Mouse (Mus musculus) limb, embryonic 14.5 days (tissue): Measurements from ENCODE around the gene Pcnp. TPM values are rescaled to one million over a fixed set of nuclear protein-coding genes. Genes with fewer than 3 reads are reported as not detected.

Experiments
- ATAC-seq: fragments of 200-750 bp; cut with Nextera tagmentation; 2 replicates; pipeline ENCODE4 v1.8.0; 2017; ENCODE audit warnings: low read depth, moderate number of reproducible peaks, moderate TSS enrichment; ENCODE audit not compliant: low FRiP score
- DNase-seq: peaks from one replicate; pipeline ENCODE4 v3.0.0-alpha.2; 2015; ENCODE audit warnings: low spot score
- H3K27ac ChIP-seq: fragments of 300-500 bp; sonication (generic); replicated peaks from 2 replicates; pipeline ENCODE4 v1.5.1; 2014; ENCODE audit warnings: low read depth, mild to moderate bottlenecking, low read length, moderate library complexity, mixed read lengths
- H3K27me3 ChIP-seq: fragments of 300-500 bp; sonication (generic); 2 replicates; pipeline ENCODE4 v1.6.1; 2014; ENCODE audit warnings: low read length, mixed read lengths; ENCODE audit not compliant: control insufficient read depth, insufficient read depth
- H3K36me3 ChIP-seq: fragments of 300-500 bp; sonication (generic); 2 replicates; pipeline ENCODE4 v1.6.1; 2014; ENCODE audit warnings: mild to moderate bottlenecking, low read length, moderate library complexity, mixed read lengths; ENCODE audit not compliant: control insufficient read depth, insufficient read depth
- H3K4me1 ChIP-seq: fragments of 300-500 bp; sonication (generic); 2 replicates; pipeline ENCODE4 v1.6.1; 2014; ENCODE audit warnings: antibody characterized with exemption, low read length, mixed read lengths; ENCODE audit not compliant: control insufficient read depth, insufficient read depth
- H3K4me2 ChIP-seq: fragments of 300-500 bp; sonication (generic); replicated peaks from 2 replicates; pipeline ENCODE4 v1.6.1; 2014; ENCODE audit warnings: low read depth, mild to moderate bottlenecking, low read length, moderate library complexity; ENCODE audit not compliant: severe bottlenecking
- H3K4me3 ChIP-seq: fragments of 300-500 bp; sonication (generic); replicated peaks from 2 replicates; pipeline ENCODE4 v1.5.1; 2014; ENCODE audit warnings: low read length
- H3K9ac ChIP-seq: fragments of 300-500 bp; sonication (generic); 2 replicates; pipeline ENCODE4 v1.6.1; 2014; ENCODE audit warnings: mild to moderate bottlenecking, low read depth, low read length, moderate library complexity; ENCODE audit not compliant: severe bottlenecking
- H3K9me3 ChIP-seq: fragments of 300-500 bp; sonication (generic); 2 replicates; pipeline ENCODE4 v1.6.1; 2016; ENCODE audit warnings: low read length; ENCODE audit not compliant: control insufficient read depth
- POLR2A ChIP-seq: fragments of 200-500 bp; IDR thresholded peaks from 2 replicates; pipeline ENCODE4 v1.8.0; 2012; ENCODE audit warnings: inconsistent platforms, mild to moderate bottlenecking, moderate library complexity, borderline replicate concordance; ENCODE audit not compliant: insufficient read depth, insufficient read length; ENCODE audit errors: extremely low read depth
- WGBS: fragments of 180-500 bp; shearing (Covaris S2); extraction: QIAGEN DNeasy Blood & Tissue Kit; methylation state at CpG from one replicate; pipeline ENCODE4 v1.1.7; 2014; 5-methylcytosine and 5-hydroxymethylcytosine counted together
- polyA plus RNA-seq, 2 experiments: library from polyadenylated mRNA; depleted of rRNA in 1 of 2; stranded (reverse) in 1 of 2; unstranded in 1 of 2; fragments of >200 nt; fragmentation: Nextera tagmentation in 1 of 2; extraction: Ambion mirVana in 1 of 2; gene quantifications; 2 replicates each; pipeline versions ENCODE4 v1.2.1 to v1.2.3; 2012 to 2014

Pcnp gene
- polyA plus RNA-seq, 2 experiments: 99.6 to 230 TPM

DNA sequence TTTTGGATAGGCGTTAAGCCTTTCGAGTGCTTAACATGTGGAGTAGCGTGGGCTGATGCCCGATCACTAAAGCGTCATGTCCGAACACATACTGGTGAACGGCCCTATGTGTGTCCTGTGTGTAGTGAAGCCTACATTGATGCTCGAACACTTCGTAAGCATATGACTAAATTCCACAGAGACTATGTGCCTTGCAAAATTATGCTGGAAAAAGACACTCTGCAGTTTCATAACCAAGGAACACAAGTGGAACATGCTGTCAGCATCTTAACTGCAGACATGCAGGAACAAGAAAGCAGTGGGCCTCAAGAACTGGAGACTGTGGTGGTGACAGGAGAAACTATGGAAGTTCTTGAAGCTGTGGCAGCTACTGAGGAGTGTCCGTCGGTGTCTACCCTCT, 22.7 kb downstream of the Pcnp start:
- DNase-seq (no peak), ATAC-seq (no peak)
- no peak overlapping the region for H3K4me2 ChIP-seq
- no peaks in the 10 kb centered on the region for H3K27me3 ChIP-seq
- no peaks in the 10 kb centered on the region for H3K4me1 ChIP-seq
- H3K9ac ChIP-seq: no peak overlapping the region
- H3K36me3 ChIP-seq: peaks cover 48% of the 10 kb centered on the region
- no peaks in the 10 kb centered on the region for H3K9me3 ChIP-seq
- 95% methylated on average over 11 of the region's 11 CpGs for WGBS
- no peak overlapping the region for H3K4me3 ChIP-seq
- no peak for TF ChIP-seq POLR2A
- no peak overlapping the region for H3K27ac ChIP-seq

DNA sequence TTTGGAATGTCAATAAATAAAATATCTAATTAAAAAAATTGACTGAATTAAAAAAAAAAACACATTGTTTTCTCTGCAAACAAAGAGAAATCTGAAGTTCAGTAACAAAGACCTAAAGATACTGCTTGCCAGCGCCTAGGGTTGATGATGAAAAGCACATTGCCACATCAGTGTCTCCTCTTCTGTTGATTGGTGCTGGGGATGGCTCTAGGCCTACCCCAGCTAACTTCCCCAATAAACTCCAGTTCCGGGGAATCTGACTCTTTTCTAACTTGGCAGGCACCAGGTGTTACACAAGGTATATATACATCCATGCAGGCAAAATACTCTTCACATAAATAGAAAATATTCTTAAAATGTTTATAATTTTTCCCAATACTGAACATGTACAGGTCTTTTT, 35.3 kb downstream of the Pcnp start:
- no peaks in the 10 kb centered on the region for H3K9me3 ChIP-seq
- no peak overlapping the region for H3K4me3 ChIP-seq
- H3K27ac ChIP-seq: no peak overlapping the region
- WGBS: 89% methylated on average over 2 of the region's 2 CpGs
- H3K36me3 ChIP-seq: peaks cover 54% of the 10 kb centered on the region
- DNase-seq: no peak
- no peak for ATAC-seq
- TF ChIP-seq POLR2A: no peak
- no peak overlapping the region for H3K9ac ChIP-seq
- no peak overlapping the region for H3K4me2 ChIP-seq
- no peaks in the 10 kb centered on the region for H3K4me1 ChIP-seq
- H3K27me3 ChIP-seq: no peaks in the 10 kb centered on the region

DNA sequence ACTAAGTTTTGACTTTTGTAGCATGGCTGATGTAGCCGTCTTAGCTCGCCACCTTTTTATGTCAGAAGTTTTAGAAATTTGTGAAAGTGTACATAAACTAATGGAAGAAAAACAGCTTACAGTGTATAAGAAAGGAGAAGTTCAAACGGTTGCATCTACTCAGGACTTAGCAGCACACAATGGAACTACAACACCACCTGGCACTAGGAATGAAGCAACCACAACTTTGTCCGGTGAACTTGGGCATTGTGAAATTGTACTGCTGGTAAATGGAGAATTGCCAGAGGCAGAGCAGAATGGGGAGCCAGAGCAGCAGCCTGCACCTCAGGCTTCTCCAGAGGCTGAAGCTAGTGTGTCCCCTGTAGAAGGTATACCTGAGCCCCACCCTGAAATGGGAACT, 39.2 kb downstream of the Pcnp start:
- Histone ChIP-seq H3K9ac (no peak overlapping the region), H3K9me3 (no peaks in the 10 kb centered on the region), H3K27me3 (no peaks in the 10 kb centered on the region), H3K36me3 (peaks cover 52% of the 10 kb centered on the region), H3K4me1 (no peaks in the 10 kb centered on the region), H3K4me3 (no peak overlapping the region), H3K4me2 (no peak overlapping the region), H3K27ac (no peak overlapping the region)
- TF ChIP-seq POLR2A: no peak
- ATAC-seq (no peak), DNase-seq (no peak)
- 90% methylated on average over 4 of the region's 4 CpGs for WGBS

DNA sequence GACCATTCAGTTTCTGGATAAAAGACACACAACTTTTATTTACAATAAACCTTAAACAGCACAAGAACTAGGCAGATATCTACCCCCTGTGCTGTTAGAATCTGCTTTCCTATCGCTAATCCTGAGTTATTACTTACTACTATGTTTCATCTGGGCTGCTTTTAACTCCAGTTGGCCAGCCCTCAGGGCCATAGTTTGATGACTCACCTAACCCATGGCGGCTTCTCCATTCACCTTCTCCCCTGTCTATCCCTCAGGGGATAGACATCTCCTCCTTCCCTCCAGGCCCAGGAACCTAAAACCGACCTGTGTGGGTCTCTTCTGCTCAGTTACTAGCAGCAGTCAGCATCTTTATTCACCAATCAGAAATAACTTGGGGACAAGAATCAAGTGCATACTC, 43.5 kb downstream of the Pcnp start:
- H3K36me3 ChIP-seq: peaks cover 50% of the 10 kb centered on the region
- no peak overlapping the region for H3K9ac ChIP-seq
- TF ChIP-seq POLR2A: no peak
- H3K4me3 ChIP-seq: no peak overlapping the region
- H3K27me3 ChIP-seq: no peaks in the 10 kb centered on the region
- H3K4me2 ChIP-seq: no peak overlapping the region
- DNase-seq: no peak
- no peaks in the 10 kb centered on the region for H3K4me1 ChIP-seq
- ATAC-seq: no peak
- no peak overlapping the region for H3K27ac ChIP-seq
- 94% methylated on average over 3 of the region's 3 CpGs for WGBS
- H3K9me3 ChIP-seq: no peaks in the 10 kb centered on the region

DNA sequence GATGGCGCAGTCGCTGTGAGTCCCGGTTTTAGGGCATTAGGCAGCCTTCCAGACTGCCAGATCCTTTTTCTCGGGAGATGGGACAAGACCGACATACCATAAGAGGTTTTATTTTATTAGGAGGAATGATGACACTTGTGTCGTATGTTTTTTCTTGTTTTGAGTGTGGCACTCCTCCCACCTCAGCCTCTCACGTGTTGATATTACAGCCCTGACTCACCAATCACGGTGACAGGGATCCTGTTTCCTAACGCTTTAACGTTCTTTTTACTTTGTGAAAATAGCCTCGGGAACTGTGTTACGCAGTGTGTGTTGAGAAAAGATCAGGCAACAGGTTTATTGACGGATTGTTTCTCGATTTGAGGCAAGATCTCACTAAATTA, 54.6 kb downstream of the Pcnp start:
- DNase-seq (peak; percentile 44), ATAC-seq (0 out of 2 replicates have a peak, but pooled peaks have one; percentile 16)
- peak overlapping the region; percentile 60 for H3K4me2 ChIP-seq
- no peak for TF ChIP-seq POLR2A
- no peaks in the 10 kb centered on the region for H3K27me3 ChIP-seq
- peak overlapping the region; percentile 86 for H3K9ac ChIP-seq
- peak overlapping the region; percentile 99 for H3K4me3 ChIP-seq
- WGBS: 1% methylated on average over 14 of the region's 14 CpGs
- no peaks in the 10 kb centered on the region for H3K9me3 ChIP-seq
- H3K27ac ChIP-seq: peak overlapping the region; percentile 90; the same call in 1 of the 2 replicates
- H3K36me3 ChIP-seq: peaks cover 34% of the 10 kb centered on the region
- H3K4me1 ChIP-seq: peaks cover 6% of the 10 kb centered on the region
